Mouse (Mus musculus): ENCODE results near the gene Mapkap1.

DNA sequence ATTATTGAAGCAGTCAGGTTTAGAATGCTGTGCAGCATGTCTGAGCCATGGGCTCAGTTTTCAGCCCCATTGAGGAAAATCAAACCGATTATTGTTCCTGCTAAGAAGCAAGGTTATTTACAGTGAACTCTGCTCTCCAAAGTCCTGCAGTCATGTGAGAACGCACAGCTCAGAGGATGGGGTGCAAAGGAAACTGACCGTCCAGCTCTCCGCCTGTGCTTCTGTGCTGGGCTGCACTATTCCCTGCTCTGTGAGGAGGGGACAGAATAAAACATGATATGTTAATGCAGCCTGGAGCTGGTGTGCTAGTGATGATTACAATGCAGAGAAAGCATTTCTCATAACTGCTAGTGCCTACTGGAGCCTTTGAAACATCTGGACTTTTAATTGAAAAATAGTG lies 74.8 kb downstream of the Mapkap1 start:
- no peak for TF ChIP-seq EP300 (IDR thresholded peaks at IDR 0.05; ENCODE audit: low read depth)
- no peak for TF ChIP-seq CTCF (IDR thresholded peaks at IDR 0.05; ENCODE audit: low read depth)

All from liver, embryonic 14.5 days (tissue).